Mouse (Mus musculus) Muller cell, postnatal 12 days (primary cell): ENCODE measurements at regions not wholly inside any gene's neighbourhood (a gene's known extent, or its start where the extent isn't known, plus 50 kb on each side); places are given as distances from the start of the nearest gene placed in this dataset.

Experiments used
- DNase-seq: peaks from one replicate; pipeline ENCODE4 v3.0.0-alpha.2; 2015; ENCODE audit errors: inconsistent ontology term

DNA sequence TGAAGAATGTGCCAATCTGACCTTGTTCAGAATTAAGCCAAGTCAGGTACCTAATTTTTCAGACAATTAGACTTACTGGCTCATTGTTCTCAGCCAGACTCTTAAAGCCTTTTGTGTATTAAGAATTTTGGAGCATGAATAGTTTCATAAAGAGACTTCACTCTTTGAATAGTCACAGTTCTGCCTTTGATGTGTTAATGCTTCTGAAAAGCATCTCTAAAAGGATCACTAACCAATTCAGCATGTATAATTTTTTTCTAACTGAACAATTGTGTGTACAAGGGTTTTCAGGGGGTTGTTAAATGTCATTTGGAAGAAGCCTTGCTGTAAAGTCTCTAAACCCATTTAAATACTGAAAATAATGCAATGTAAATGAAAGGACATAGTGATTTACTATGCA is 1105.4 kb upstream of the Tmeff2 start:
- peak; percentile 2 for DNase-seq

- no peak for DNase-seq
These were observed 1091.1 kb upstream of the Tmeff2 start for GRCm38 (mm10) chr1:49809386-49809785.
